Mouse (Mus musculus) ovary, postnatal 10 days (tissue): ENCODE measurements around the gene Hoxd13.

ENCODE experiments used
- DNase-seq: peaks from one replicate; pipeline ENCODE4 v3.0.0; 2022; ENCODE audit warnings: low spot score

Gene Hoxd13

DNA sequence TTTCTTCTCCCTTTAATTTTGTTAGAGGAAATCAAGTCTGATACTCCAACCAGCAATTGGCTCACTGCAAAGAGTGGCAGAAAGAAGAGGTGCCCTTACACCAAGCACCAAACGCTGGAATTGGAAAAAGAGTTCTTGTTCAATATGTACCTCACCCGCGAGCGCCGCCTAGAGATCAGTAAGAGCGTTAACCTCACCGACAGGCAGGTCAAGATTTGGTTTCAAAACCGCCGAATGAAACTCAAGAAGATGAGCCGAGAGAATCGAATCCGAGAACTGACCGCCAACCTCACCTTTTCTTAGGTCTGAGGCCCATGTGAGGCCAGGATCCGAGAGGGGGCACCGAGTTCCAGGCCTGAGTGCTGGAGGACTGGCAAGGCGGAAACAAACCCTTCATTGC lies 26.0 kb downstream of the Hoxd13 start:
- no peak for DNase-seq

- DNase-seq = no peak
Measured at GRCm38 (mm10) chr2:74695383-74695782, 27.3 kb downstream of the Hoxd13 start.

GRCm38 (mm10) chr2:74695813-74696430 lies 27.8 kb downstream of the Hoxd13 start:
- DNase-seq = no peak

DNA sequence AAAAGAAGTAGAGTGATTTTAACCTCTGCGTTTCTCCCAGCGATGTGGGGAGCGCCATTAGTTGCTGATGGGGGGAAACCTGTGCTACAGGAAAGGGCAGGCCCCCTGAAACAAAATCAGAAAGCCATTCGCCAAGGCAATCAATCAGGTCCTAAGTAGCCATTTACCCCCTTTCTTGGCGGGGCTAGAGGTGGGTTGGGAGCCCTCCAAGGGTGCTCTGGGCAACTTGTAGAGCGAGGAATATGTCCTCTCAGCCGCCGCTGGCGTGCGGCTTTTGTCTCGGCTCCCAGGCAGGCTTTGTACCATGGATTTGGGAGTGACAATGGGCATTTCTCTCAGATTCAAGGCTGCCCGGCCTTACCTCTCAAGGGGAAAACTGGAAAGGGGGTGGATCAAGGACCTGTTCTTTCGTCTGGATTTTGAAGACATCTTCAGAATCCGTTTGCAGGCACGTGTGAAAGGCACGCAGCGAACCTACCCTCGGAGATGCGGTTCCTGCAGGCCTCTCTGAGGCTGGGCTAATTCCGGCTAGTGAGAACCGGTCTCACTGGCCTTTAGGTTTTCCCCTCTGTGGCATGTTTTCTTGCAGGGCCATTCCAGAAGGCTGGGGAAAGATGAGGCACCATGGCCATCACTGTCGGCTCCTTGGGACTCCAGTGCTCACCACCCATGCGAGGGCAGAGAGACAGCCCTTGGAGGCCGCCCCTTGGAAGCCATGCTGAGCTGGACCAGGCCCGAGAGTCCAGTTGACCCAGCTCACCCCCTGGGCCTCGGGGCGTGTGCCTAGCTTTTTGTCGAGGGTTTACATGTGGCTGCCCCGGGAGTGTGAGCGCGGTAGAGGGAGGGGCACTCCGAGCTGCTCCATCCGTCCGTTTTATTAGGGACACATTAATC lies 28.6 kb downstream of the Hoxd13 start:
- DNase-seq = no peak

DNA sequence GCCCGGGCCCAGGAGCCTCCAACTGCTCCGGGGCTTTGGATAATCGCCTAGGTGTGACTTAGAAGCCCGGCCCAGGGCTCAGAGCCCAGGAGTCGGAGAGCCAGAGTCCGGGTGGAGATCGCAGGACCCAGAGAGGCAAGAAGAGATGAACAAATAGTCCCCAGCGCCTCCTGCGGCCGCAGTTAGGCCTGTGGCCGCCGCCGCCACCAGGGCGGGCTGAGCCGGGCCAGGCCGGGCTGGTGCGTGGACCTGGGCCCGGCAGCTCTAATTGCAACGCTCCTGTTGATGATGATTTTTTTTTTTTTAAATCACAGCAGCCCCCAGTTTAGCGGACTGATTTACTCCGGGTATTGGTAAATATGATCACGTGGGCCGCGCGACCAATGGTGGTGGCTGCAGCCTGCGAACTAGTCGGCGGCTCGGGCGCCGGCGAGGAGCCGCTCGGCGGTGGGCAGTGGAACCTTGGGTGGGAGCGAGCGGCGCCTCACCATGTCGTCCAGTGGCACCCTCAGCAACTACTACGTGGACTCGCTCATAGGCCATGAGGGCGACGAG lies 29.5 kb downstream of the Hoxd13 start, which contains the start of gene Hoxd9:
Gene Hoxd9, plus strand, starts transcription at position 161 of the 555 bp plus-strand sequence.
- no peak for DNase-seq

DNA sequence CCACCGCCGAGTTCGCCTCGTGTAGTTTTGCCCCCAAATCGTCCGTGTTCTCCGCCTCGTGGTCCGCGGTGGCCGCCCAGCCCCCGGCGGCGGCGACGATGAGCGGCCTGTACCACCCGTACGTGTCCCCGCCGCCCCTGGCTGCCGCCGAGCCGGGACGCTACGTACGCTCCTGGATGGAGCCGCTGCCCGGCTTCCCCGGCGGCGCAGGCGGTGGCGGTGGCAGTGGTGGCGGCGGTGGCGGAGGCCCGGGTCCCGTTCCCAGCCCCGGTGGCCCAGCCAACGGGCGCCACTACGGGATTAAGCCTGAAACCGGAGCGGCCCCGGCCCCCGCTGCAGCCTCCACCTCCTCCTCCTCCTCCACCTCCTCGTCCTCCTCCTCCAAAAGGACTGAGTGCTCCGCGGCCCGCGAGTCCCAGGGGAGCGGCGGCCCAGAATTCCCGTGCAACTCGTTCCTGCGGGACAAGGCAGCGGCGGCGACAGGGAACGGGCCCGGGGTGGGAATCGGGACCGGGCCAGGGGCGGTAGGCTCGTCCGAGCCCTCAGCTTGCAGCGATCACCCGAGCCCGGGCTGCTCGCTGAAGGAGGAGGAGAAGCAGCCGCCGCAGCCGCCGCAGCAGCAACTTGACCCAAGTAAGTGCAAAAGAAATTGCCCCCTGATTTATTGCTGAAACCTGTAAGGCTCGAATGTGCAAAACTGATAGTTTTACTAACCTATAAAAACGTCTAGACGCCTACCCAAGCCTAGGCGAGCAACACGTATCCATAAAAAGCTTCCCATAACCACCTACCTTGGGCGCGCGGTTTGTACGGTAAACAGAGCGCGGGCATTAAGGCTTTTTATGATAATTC lies 30.3 kb downstream of the Hoxd13 start:
- DNase-seq = no peak

DNA sequence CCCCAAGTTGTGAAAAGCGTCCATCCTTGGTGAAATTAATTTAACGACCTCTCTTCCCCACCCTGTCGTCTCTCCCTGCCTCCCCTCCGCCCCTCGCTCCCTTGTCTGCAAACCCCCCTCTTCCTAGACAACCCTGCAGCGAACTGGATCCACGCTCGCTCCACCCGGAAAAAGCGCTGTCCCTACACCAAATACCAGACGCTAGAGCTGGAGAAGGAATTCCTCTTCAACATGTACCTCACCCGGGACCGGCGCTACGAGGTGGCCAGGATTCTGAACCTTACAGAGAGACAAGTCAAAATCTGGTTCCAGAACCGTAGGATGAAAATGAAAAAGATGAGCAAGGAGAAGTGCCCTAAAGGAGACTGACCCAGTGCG lies 30.9 kb downstream of the Hoxd13 start:
- DNase-seq = no peak

DNA sequence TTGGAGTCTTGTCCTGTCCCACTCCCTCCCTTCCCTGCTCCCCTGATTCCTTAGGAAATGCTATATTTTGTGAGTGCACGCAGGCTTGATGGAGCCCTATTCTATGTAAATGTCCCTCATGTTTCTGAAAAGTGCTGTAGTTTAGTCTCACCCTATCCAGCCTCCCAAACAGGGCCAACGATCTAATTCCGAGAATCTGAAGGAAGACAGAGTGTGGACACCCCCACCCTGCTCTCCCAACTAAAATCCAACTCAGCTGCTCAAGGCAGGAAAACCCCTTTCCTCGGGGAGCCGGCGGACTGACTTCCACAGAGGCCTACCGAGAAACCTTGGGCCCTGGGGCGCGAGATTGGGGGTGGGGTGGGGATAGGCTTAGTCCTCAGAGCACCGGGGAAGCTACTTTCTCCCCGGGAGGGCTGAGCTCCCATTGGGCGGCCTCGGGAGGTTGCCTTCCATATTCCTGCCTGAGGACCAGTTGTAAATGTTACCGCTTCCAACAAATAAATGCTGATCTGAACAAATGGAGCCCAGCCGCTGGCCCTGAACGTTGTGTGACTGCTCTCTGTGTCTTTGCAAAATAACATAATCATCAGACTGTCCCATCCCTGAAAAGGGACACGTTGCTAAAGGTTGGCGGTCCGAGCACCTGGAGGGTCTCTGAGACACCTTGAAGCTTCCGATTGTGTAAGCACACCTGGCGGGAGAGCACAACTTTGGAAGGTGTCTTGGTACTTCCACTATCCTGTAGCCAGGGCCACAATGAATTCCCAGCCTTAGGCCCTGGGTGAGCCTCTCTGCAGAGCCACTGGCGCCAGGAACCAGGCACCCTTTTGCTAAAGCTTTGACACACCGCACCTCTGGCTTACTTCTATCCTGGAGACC lies 31.8 kb downstream of the Hoxd13 start:
- no peak for DNase-seq

- no peak for DNase-seq
Measured at GRCm38 (mm10) chr2:74700546-74701112, 32.5 kb downstream of the Hoxd13 start.

- no peak for DNase-seq
Measured at GRCm38 (mm10) chr2:74701949-74702819, 34.1 kb downstream of the Hoxd13 start.

DNA sequence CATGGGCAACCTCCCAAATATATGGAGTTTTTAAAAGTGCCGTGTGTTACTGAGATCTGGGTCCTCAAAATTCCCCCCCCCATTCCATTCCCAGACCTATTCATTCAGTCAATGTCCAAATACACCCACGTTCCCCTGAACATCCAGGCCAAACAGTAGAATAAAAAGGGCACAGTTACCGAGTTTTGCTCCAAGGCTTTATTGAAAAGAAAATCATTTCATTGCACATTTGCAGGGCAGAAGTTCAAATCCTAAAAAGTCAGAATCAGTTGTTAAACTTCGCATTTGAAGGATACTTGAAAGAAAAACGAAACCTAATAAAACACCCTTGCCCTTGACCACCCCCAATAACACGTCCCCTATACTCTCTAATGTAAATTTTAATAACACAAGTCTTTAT lies 34.7 kb downstream of the Hoxd13 start:
- DNase-seq = no peak

DNA sequence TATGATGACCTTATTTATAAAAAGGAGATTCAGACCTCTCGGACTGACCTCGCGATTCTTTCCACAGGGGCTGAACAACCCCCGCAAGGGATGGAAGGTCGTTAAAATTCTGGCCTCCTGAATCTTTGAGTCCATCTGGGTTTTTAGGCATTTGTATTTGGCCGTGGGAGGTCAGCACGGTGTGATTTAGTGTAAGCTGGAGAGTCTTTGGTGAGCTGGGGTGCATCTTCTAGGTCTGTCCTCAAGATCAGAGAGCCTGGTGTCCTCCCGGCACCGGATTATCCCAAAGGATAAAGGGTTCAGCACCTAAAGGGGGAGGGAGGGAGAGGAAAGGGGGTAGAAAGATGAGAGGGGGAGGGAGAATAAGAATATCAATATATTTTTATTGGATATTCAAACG lies 35.2 kb downstream of the Hoxd13 start:
- DNase-seq = no peak

- no peak for DNase-seq
Measured at GRCm38 (mm10) chr2:74703720-74704392, 35.7 kb downstream of the Hoxd13 start.

DNA sequence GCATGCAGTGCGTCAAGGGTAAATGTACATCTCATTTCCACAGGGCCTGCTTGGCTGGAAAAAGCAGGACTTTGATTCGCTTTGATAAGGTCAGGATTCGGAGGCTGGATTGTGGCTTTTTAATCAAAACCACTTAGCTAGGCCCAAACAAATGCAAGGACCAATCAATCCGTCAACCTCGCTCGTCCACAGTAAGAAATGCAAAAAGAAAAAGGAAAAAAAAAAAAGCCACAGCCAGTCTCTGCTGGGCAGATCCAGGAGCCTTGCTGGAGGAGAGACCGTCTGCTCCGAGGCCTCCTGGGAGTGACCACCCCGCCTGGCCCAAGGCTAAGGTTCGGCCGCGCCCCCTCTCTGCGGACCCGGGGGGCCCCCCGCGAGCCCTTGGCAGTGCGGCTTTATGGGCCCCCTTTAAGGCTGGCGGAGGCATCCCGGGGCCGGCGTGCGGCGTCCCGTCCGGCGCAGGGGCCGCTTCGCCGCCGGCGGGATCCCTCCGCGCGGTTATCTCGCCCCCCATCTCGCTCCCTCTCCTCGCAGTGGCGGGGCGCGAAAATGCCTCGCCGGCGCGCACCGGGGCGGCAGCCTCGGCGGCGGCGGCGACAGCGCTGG lies 36.4 kb downstream of the Hoxd13 start, which contains the start of gene Hoxd8:
Gene Hoxd8, plus strand, starts transcription at position 223 of the 606 bp plus-strand sequence.
- DNase-seq = no peak

DNA sequence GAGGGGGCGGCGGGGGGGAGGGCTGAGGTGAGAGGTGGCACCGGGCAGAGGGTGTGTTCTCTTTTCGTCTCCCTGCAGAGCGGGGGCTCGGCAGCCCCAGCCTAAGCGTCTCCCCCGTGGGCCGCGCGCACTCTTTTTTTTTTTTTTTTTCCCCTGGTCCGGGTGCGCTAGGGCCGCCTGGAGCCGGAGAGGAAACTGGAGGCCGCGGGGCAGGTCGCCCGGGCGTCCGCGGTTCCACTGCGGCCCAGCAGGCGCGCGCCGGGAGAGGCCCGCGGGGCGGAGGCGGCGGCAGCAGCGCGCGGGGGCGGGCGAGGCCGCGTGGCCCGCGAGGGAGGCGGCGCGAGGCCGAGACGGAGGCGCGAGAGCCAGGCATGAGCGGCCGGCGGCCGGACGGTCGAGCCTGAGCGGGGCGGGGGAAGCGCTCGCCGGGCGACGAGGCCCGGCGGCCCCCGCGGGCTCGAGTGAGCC lies 36.9 kb downstream of the Hoxd13 start:
- DNase-seq = no peak

GRCm38 (mm10) chr2:74705467-74706089 lies 37.5 kb downstream of the Hoxd13 start:
- no peak for DNase-seq

DNA sequence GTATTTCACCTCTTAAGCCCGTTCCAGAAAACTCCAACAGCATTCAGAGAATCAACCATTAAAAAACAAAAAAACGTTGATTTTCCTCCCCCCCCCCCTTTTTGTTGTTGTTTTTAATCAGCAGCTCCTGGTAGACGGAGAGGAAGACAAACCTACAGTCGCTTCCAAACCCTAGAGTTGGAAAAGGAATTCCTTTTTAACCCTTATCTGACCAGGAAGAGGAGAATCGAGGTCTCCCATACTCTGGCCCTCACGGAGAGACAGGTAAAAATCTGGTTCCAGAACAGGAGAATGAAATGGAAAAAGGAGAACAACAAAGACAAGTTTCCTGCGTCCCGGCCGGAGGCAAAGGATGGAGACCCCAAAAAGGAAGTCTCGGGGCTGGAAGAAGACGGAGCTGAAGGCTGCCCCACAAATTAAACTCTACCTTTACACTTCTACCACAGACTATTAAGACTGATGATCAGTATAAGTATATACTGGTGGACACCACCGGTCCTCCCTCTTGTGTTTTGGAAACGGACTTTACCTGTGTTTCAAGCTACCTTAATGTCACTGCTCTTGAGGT lies 38.4 kb downstream of the Hoxd13 start:
- DNase-seq = no peak

GRCm38 (mm10) chr2:74707599-74707998 lies 39.5 kb downstream of the Hoxd13 start:
- DNase-seq = no peak
